Mouse (Mus musculus) lung, adult 2 months (tissue): ENCODE results near the gene Tmem200b.

Experiments
- CTCF ChIP-seq: fragments of 200-500 bp; IDR thresholded peaks from 2 replicates; pipeline ENCODE4 v1.5.1; 2011; ENCODE audit warnings: mild to moderate bottlenecking, low read length, control low read depth; ENCODE audit not compliant: insufficient read depth
- POLR2A ChIP-seq: fragments of 200-500 bp; IDR thresholded peaks from 2 replicates; pipeline ENCODE4 v1.6.1; 2011; ENCODE audit warnings: low read depth, mild to moderate bottlenecking, control low read depth, low read length, borderline replicate concordance; ENCODE audit errors: extremely low read depth

- TF ChIP-seq CTCF = no peak
- TF ChIP-seq POLR2A = no peak
Observed at GRCm38 (mm10) chr4:131898503-131899179, 22.9 kb upstream of the Tmem200b start.
